Mouse (Mus musculus) heart, adult 2 months (tissue): ENCODE measurements at regions not wholly inside any gene's neighbourhood (a gene's known extent, or its start where the extent isn't known, plus 50 kb on each side); places are given as distances from the start of the nearest gene placed in this dataset.

Source experiments
- CTCF ChIP-seq: fragments of 200-600 bp; IDR thresholded peaks from 2 replicates; pipeline ENCODE4 v1.8.1; 2022; ENCODE audit warnings: antibody characterized with exemption, mild to moderate bottlenecking, moderate library complexity
- EP300 ChIP-seq: fragments of 200-500 bp; IDR thresholded peaks from 2 replicates; pipeline ENCODE4 v1.6.1; 2011; ENCODE audit warnings: low read depth, low read length, control low read depth; ENCODE audit not compliant: insufficient read depth
- POLR2A ChIP-seq: fragments of 200-500 bp; IDR thresholded peaks from 2 replicates; pipeline ENCODE4 v1.6.1; 2011; ENCODE audit warnings: mild to moderate bottlenecking, low read depth, low read length, control low read depth; ENCODE audit not compliant: insufficient read depth

DNA sequence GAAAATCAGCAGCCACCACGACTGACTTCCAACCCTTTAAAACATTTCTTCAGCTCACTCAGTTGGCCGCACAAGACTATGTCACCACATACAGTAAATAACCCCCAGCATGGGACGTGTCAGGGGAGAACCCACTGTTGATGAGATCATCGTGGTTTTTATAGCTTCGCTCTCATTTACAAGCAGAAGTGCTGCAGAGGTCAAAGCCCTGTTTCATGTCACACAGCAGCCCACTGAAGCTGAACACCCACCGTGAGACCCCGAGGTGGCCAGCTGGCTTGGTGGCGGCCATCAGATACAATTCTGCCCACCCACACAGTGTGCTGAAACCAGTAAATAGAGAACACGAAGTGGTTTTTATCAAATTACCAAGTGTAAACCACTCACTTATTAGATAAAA is 503.7 kb downstream of the Fat4 start:
- TF ChIP-seq POLR2A (no peak), CTCF (no peak), EP300 (no peak)
